ENCODE assay signal across 8 mouse cellular contexts in the genomic region with DNA sequence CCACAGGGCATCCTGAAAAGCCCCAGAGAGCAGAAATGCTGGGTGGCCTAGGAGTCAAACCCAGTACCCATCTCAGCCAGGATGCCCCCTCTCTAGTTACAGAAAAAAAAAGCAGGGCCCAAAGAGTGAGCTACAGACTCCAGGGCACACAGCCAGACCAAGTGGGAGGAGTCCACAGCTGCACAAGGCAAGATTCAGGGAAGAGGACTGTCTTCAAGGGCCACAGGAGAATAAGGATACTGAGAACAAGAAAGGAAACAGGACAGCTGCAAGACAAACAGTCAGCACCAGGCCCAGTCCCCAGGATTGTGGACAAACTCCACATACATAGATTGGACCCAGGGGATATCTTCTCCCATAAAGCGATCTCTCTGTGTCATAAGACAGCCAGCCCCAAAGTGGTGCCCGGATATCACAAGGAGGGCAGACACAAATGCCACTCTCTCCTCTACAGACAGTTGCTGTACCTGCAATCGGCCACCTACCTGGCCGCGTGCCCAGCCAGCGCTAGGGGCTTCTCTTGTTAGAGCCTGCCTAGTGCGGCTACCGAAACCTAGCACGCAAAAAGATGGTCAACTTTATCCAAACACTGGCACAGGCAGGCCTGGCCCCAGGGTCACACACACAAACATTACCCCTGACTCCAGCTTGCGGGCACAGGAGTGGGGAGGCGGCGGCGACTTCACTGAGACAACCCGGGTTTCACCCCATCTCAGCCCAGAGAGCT. TPM values are rescaled to one million over a fixed set of nuclear protein-coding genes. Genes with fewer than 3 reads are reported as not detected.
DNase-seq lines count a peak whose midpoint lies in the region; ATAC-seq and TF ChIP-seq lines count a peak whose summit lies in the region.

No protein-coding gene starts in this region.

- H3K27me3 ChIP-seq in cerebellum, adult 2 months (ENCODE audit: control insufficient read depth, insufficient read depth, low read length): no peaks in the 10 kb centered on the region
- H3K27me3 ChIP-seq in lung, postnatal 0 days (replicated peaks; ENCODE audit: insufficient read depth, low read length): 0 out of 2 replicates have a peak, but pooled peaks cover 3% of the 10 kb centered on the region
- peaks cover 14% of the 10 kb centered on the region for H3K27me3 ChIP-seq in intestine, embryonic 16.5 days (replicated peaks; ENCODE audit: control insufficient read depth, insufficient read depth, low read length)

- H3K9ac ChIP-seq in lung, postnatal 0 days (replicated peaks; ENCODE audit: low read depth): no peak overlapping the region
- H3K9ac ChIP-seq in intestine, embryonic 16.5 days (ENCODE audit: low read depth, low read length): peak overlapping the region; percentile 65

- WGBS in cerebellum, adult 2 months: 46% methylated on average over 14 of the region's 14 CpGs
- 32% methylated on average over 14 of the region's 14 CpGs for WGBS in lung, postnatal 0 days
- WGBS in intestine, embryonic 16.5 days: 25% methylated on average over 14 of the region's 14 CpGs
- WGBS in olfactory bulb, adult 2 months: 41% methylated on average over 14 of the region's 14 CpGs

- TF ChIP-seq CTCF in cerebellum, adult 2 months (IDR thresholded peaks at IDR 0.05; ENCODE audit: borderline replicate concordance, insufficient read depth, low read depth, low read length): no peak
- TF ChIP-seq CTCF in lung, postnatal 0 days (IDR thresholded peaks at IDR 0.05): no peak
- no peak for TF ChIP-seq CTCF in olfactory bulb, adult 2 months (IDR thresholded peaks at IDR 0.05; ENCODE audit: insufficient read depth, low read depth, low read length)

- no peak for TF ChIP-seq EP300 in lung, postnatal 0 days (IDR thresholded peaks at IDR 0.05)

- no peaks in the 10 kb centered on the region for H3K36me3 ChIP-seq in lung, postnatal 0 days (ENCODE audit: insufficient read depth, low read length)
- H3K36me3 ChIP-seq in intestine, embryonic 16.5 days (ENCODE audit: control insufficient read depth, insufficient read depth, low read length): no peaks in the 10 kb centered on the region

- TF ChIP-seq POLR2A in cerebellum, adult 2 months (IDR thresholded peaks at IDR 0.05; ENCODE audit: borderline replicate concordance, insufficient read depth, low read length): no peak
- no peak for TF ChIP-seq POLR2A in olfactory bulb, adult 2 months (IDR thresholded peaks at IDR 0.05; ENCODE audit: insufficient read depth, low read depth, low read length)

- peak in 1 of 2 experiments; percentile 41 for DNase-seq in cerebellum, adult 2 months
- no peak for DNase-seq in cerebellum, adult 9-11 months
- DNase-seq in lung, postnatal 0 days (ENCODE audit: low spot score): peak; percentile 22
- DNase-seq in lung, postnatal 25 days (ENCODE audit: low spot score): no peak
- DNase-seq in frontal cortex, postnatal 36 days (ENCODE audit: low spot score in 2 of 2): no peak
- DNase-seq in cerebellum, adult 8-10 months: no peak

- H3K27ac ChIP-seq in cerebellum, adult 2 months (ENCODE audit: insufficient read depth, low read length): no peak overlapping the region
- no peak overlapping the region for H3K27ac ChIP-seq in lung, postnatal 0 days (ENCODE audit: low read length)
- no peak overlapping the region for H3K27ac ChIP-seq in intestine, embryonic 16.5 days (ENCODE audit: low read length)
- no peak overlapping the region for H3K27ac ChIP-seq in olfactory bulb, adult 2 months (ENCODE audit: insufficient read depth, low read depth, low read length)

- peak overlapping the region; percentile 54 for H3K4me2 ChIP-seq in lung, postnatal 0 days (replicated peaks; ENCODE audit: low read depth, low read length)
- peak overlapping the region; percentile 92 for H3K4me2 ChIP-seq in intestine, embryonic 16.5 days (ENCODE audit: low read depth, low read length)

- H3K9me3 ChIP-seq in lung, postnatal 0 days (ENCODE audit: low read length): no peaks in the 10 kb centered on the region
- no peaks in the 10 kb centered on the region for H3K9me3 ChIP-seq in intestine, embryonic 16.5 days (ENCODE audit: control insufficient read depth, low read length)

- H3K4me3 ChIP-seq in cerebellum, adult 2 months (replicated peaks; ENCODE audit: insufficient read depth, low read depth, low read length): peak overlapping the region; percentile 44
- peak overlapping the region; percentile 20; the same call in 1 of the 2 replicates for H3K4me3 ChIP-seq in lung, postnatal 0 days (ENCODE audit: low read depth, low read length)
- peak overlapping the region; percentile 55 for H3K4me3 ChIP-seq in intestine, embryonic 16.5 days (ENCODE audit: low read length)
- H3K4me3 ChIP-seq in olfactory bulb, adult 2 months (ENCODE audit: insufficient read depth, low read depth, low read length): peak overlapping the region; percentile 25; the same call in 1 of the 2 replicates

- no peak for ATAC-seq in lung, postnatal 0 days
- ATAC-seq in intestine, embryonic 16.5 days: no peak

- H3K4me1 ChIP-seq in cerebellum, adult 2 months (ENCODE audit: control insufficient read depth, insufficient read depth, low read length): no peaks in the 10 kb centered on the region
- H3K4me1 ChIP-seq in lung, postnatal 0 days (ENCODE audit: insufficient read depth, low read depth, low read length): no peaks in the 10 kb centered on the region
- peaks cover 14% of the 10 kb centered on the region for H3K4me1 ChIP-seq in intestine, embryonic 16.5 days (ENCODE audit: control insufficient read depth, insufficient read depth, low read length)
- peaks cover 18% of the 10 kb centered on the region for H3K4me1 ChIP-seq in olfactory bulb, adult 2 months (ENCODE audit: control insufficient read depth, insufficient read depth, low read length)

RNA-seq across cellular contexts. Expression of a gene that starts 8.5 kb away (rescaled TPM):
- polyA plus RNA-seq in cerebellum, adult 2 months (2012; rRNA removed): 0.08 and 0.32 TPM in 2 replicates
- polyA plus RNA-seq in lung, postnatal 0 days (2015; fragmentation: Nextera tagmentation; extraction: Ambion mirVana): 6.1 and 7.3 TPM in 2 replicates
- polyA plus RNA-seq in intestine, embryonic 16.5 days (2015; fragmentation: Nextera tagmentation; extraction: Ambion mirVana): 61.4 and 76.9 TPM in 2 replicates
- polyA plus RNA-seq in olfactory bulb, adult 2 months (2012; ENCODE audit: insufficient read depth, insufficient read length, low replicate concordance, missing spikeins): not detected in 2 replicates

RNA-seq across cellular contexts. Expression of a gene that starts 13.0 kb away (rescaled TPM):
- 0.28 and 0.30 TPM in 2 replicates for polyA plus RNA-seq in cerebellum, adult 2 months (2012; rRNA removed)
- 0.27 and 0.30 TPM in 2 replicates for polyA plus RNA-seq in lung, postnatal 0 days (2015; fragmentation: Nextera tagmentation; extraction: Ambion mirVana)
- 0.29 TPM in 2 replicates for polyA plus RNA-seq in intestine, embryonic 16.5 days (2015; fragmentation: Nextera tagmentation; extraction: Ambion mirVana)
- polyA plus RNA-seq in olfactory bulb, adult 2 months (2012; ENCODE audit: insufficient read depth, insufficient read length, low replicate concordance, missing spikeins): not detected in 2 replicates
